Mouse (Mus musculus) frontal cortex, postnatal 10 days (tissue): ENCODE results near the gene Cnot11.

Experiments
- DNase-seq, 2 experiments: peaks; one replicate each; pipeline ENCODE4 v3.0.0; 2022; ENCODE audit warnings: low spot score in 2 of 2, mixed read lengths in 1 of 2

Cnot11 gene

GRCm38 (mm10) chr1:39534831-39535230 lies at the start of gene Cnot11:
Cnot11 (plus strand) TSS chr1:39534992.
- DNase-seq, result no peak

- DNase-seq, result no peak
Measured at GRCm38 (mm10) chr1:39487370-39487769, 47.4 kb upstream of the Cnot11 start.

- DNase-seq, result no peak
Measured at GRCm38 (mm10) chr1:39493165-39493564, 41.6 kb upstream of the Cnot11 start.

GRCm38 (mm10) chr1:39493664-39494063 lies 41.1 kb upstream of the Cnot11 start:
- no peak for DNase-seq

- DNase-seq, result no peak
Measured at GRCm38 (mm10) chr1:39496995-39497394, 37.8 kb upstream of the Cnot11 start.

GRCm38 (mm10) chr1:39497748-39498147 lies 37.0 kb upstream of the Cnot11 start:
- no peak for DNase-seq

- no peak for DNase-seq
Measured at GRCm38 (mm10) chr1:39499485-39499941, 35.3 kb upstream of the Cnot11 start.

- DNase-seq, result peak in 1 of 2 experiments; percentile 26
Measured at GRCm38 (mm10) chr1:39502817-39503633, 31.8 kb upstream of the Cnot11 start.

GRCm38 (mm10) chr1:39504261-39504660 lies 30.5 kb upstream of the Cnot11 start:
- DNase-seq, result no peak

- no peak for DNase-seq
Measured at GRCm38 (mm10) chr1:39505600-39505999, 29.2 kb upstream of the Cnot11 start.

GRCm38 (mm10) chr1:39511775-39512174 lies 23.0 kb upstream of the Cnot11 start:
- DNase-seq, result no peak

GRCm38 (mm10) chr1:39512183-39512582 lies 22.6 kb upstream of the Cnot11 start:
- DNase-seq, result no peak

- no peak for DNase-seq
Measured at GRCm38 (mm10) chr1:39515303-39515991, 19.3 kb upstream of the Cnot11 start.

GRCm38 (mm10) chr1:39521326-39521725 lies 13.5 kb upstream of the Cnot11 start:
- no peak for DNase-seq

GRCm38 (mm10) chr1:39522519-39522918 lies 12.3 kb upstream of the Cnot11 start:
- DNase-seq, result no peak

GRCm38 (mm10) chr1:39525763-39526162 lies 9.0 kb upstream of the Cnot11 start:
- DNase-seq, result no peak

- no peak for DNase-seq
Measured at GRCm38 (mm10) chr1:39526371-39527167, 8.2 kb upstream of the Cnot11 start.

- peak in 1 of 2 experiments; percentile 53 for DNase-seq
Measured at GRCm38 (mm10) chr1:39527432-39527831, 7.4 kb upstream of the Cnot11 start.

GRCm38 (mm10) chr1:39528319-39528718 lies 6.5 kb upstream of the Cnot11 start:
- no peak for DNase-seq

- peak; percentile 51 to 69 for DNase-seq
Measured at GRCm38 (mm10) chr1:39530258-39530943, 4.4 kb upstream of the Cnot11 start.

GRCm38 (mm10) chr1:39531036-39531435 lies 3.8 kb upstream of the Cnot11 start:
- DNase-seq, result no peak
